Mouse (Mus musculus) G1E (cell line): ENCODE results near the gene Xkr7. TPM values are rescaled to one million over a fixed set of nuclear protein-coding genes. Genes with fewer than 3 reads are reported as not detected.

ENCODE experiments used
- ATAC-seq: 2 replicates; pipeline ENCODE4 v1.8.0; 2016; ENCODE audit warnings: mild to moderate bottlenecking; ENCODE audit not compliant: insufficient number of reproducible peaks, poor library complexity, low FRiP score, severe bottlenecking; ENCODE audit errors: extremely low read depth
- DNase-seq: peaks from one replicate; pipeline ENCODE4 v3.0.0; 2012; ENCODE audit warnings: low spot score
- H3K27me3 ChIP-seq: 2 replicates; pipeline ENCODE4 v1.6.1; 2012; ENCODE audit warnings: mild to moderate bottlenecking, low read length, inconsistent platforms; ENCODE audit not compliant: insufficient read depth
- H3K36me3 ChIP-seq: replicated peaks from 2 replicates; pipeline ENCODE3; 2012; ENCODE audit warnings: mild to moderate bottlenecking, inconsistent platforms
- H3K4me1 ChIP-seq: 2 replicates; pipeline ENCODE4 v1.6.1; 2012; ENCODE audit warnings: low read depth, low read length, inconsistent platforms, mixed read lengths; ENCODE audit not compliant: insufficient read depth
- H3K4me3 ChIP-seq: 2 replicates; pipeline ENCODE4 v1.5.1; 2012; ENCODE audit warnings: low read depth, mild to moderate bottlenecking, inconsistent platforms, low read length, moderate library complexity, mixed read lengths
- H3K9me3 ChIP-seq: replicated peaks from 2 replicates; pipeline ENCODE4 v1.6.1; 2012; ENCODE audit warnings: inconsistent platforms
- CTCF ChIP-seq: IDR thresholded peaks from 2 replicates; pipeline ENCODE4 v1.5.1; 2012; ENCODE audit warnings: low read depth, low read length, inconsistent platforms, mixed read lengths
- GATA1 ChIP-seq: IDR thresholded peaks from 2 replicates; pipeline ENCODE4 v1.6.1; 2012; ENCODE audit warnings: borderline replicate concordance, low read length, inconsistent platforms, mixed read lengths
- GATA2 ChIP-seq: IDR thresholded peaks from 2 replicates; pipeline ENCODE4 v1.6.1; 2012; ENCODE audit warnings: low read depth, low read length, inconsistent platforms, borderline replicate concordance
- POLR2AphosphoS5 ChIP-seq: IDR thresholded peaks from 2 replicates; pipeline ENCODE4 v1.6.1; 2012; ENCODE audit warnings: low read depth, low read length, inconsistent platforms; ENCODE audit not compliant: insufficient replicate concordance
- TAL1 ChIP-seq: conservative IDR thresholded peaks from 2 replicates; pipeline ENCODE4 v1.6.1; 2012; ENCODE audit warnings: low read depth, low read length, inconsistent platforms, mixed read lengths
- polyA plus RNA-seq: library from polyadenylated mRNA; stranded (reverse); fragments of >175 nt; gene quantifications from 2 replicates; pipeline ENCODE4 v1.2.3, GENCODE M21; 2012
- total RNA-seq, 2 experiments: library from RNA; stranded (forward) in 1 of 2; stranded (reverse) in 1 of 2; fragments of 200-1000 nt in 1 of 2; fragments of >200 nt in 1 of 2; fragmentation: Nextera tagmentation in 1 of 2; gene quantifications; 2 replicates each; pipeline ENCODE4 v1.2.3; 2014 to 2017

Gene Xkr7
- total RNA-seq (2014; fragmentation: Nextera tagmentation), result not detected in 2 replicates
- total RNA-seq (2017), result 0.05 and 0.06 TPM in 2 replicates
- polyA plus RNA-seq, result not detected in 2 replicates

- Histone ChIP-seq H3K27me3 (peaks cover 8% of the 10 kb centered on the region), H3K4me1 (0 out of 2 replicates have a peak, but pooled peaks cover 3% of the 10 kb centered on the region), H3K36me3 (no peaks in the 10 kb centered on the region), H3K4me3 (no peak within 1 kb of the TSS), H3K9me3 (0 out of 2 replicates have a peak, but pooled peaks cover 2% of the 10 kb centered on the region)
- TF ChIP-seq POLR2AphosphoS5 (no peak), TAL1 (no peak), CTCF (no peak), GATA1 (no peak), GATA2 (no peak)
- DNase-seq, result no peak
- no peak for ATAC-seq
These were observed at the start of gene Xkr7 for GRCm38 (mm10) chr2:153031126-153032082. Gene Xkr7 (plus strand): TSS chr2:153031852.

DNA sequence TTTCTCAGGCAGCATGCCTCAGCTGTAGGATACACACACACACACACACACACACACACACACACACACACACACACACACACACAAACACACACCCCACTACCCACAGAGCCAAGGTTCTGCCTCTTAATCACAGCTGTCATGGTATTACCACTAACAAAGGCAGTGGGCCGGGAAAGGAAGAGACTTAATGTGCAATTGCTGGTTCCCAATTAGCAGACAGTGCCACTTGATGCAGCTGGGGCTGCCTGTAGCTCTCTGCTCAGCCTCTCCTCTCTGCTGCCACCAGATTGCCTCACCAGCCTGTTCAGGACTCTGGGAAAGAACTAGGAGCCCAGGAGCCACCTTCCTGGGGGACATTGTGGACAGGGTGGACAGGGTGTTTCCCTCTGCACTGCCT is 46.1 kb upstream of the Xkr7 start:
- H3K4me3 ChIP-seq, result no peak overlapping the region
- H3K27me3 ChIP-seq, result peaks cover 21% of the 10 kb centered on the region
- no peaks in the 10 kb centered on the region for H3K9me3 ChIP-seq
- DNase-seq (no peak), ATAC-seq (no peak)
- no peak for TF ChIP-seq GATA1
- TF ChIP-seq TAL1, result no peak
- H3K36me3 ChIP-seq, result no peaks in the 10 kb centered on the region
- no peaks in the 10 kb centered on the region for H3K4me1 ChIP-seq

DNA sequence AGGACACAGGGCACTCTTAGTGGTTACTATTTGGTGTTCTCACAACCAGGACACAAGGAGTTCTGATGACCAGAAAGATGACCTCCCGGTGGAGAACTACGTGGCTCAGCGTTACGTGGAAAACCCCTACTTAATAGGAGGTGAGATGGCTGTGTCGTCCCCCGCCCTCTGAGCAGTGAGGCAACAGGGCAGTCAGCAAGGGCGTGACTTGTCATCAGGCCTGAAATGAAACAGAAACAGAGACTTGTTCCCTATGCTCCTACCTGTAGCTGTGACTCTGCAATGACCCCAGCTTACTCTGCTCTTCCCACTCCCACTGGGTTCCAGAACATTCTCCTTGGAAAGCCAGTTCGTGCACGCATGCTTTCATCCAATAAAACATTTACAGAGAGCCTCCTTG is 40.1 kb upstream of the Xkr7 start:
- no peaks in the 10 kb centered on the region for H3K4me1 ChIP-seq
- H3K9me3 ChIP-seq, result no peaks in the 10 kb centered on the region
- ATAC-seq, result no peak
- no peak for DNase-seq
- TF ChIP-seq CTCF (no peak), GATA2 (no peak), POLR2AphosphoS5 (no peak), GATA1 (no peak), TAL1 (no peak)
- no peak overlapping the region for H3K4me3 ChIP-seq
- H3K27me3 ChIP-seq, result peaks cover 22% of the 10 kb centered on the region
- no peaks in the 10 kb centered on the region for H3K36me3 ChIP-seq

DNA sequence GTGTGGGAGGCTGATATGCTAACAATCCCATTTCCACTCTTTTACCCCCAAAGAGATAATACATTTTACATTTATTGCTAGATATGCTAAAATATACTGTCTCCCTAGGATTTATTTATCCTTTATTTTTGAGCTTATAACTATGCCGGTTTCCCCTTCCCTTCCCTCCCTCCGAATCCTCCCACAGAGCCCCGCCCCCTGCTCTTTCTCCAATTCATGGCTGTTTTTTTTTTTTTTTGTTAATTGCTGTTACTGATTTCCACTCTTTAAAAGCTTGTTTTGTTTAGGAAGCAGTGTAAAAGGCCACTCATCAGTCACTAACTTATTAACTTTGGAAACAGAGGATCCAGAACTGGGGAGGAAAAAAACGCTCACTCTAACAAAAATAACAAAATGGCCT is 34.6 kb upstream of the Xkr7 start:
- Histone ChIP-seq H3K4me1 (no peaks in the 10 kb centered on the region), H3K4me3 (no peak overlapping the region), H3K9me3 (peaks cover 7% of the 10 kb centered on the region), H3K36me3 (no peaks in the 10 kb centered on the region), H3K27me3 (peaks cover 13% of the 10 kb centered on the region; the same call in 1 of the 2 replicates)
- DNase-seq (no peak), ATAC-seq (no peak)
- TF ChIP-seq GATA1, result no peak
- no peak for TF ChIP-seq POLR2AphosphoS5
- no peak for TF ChIP-seq TAL1
- TF ChIP-seq GATA2, result no peak
- no peak for TF ChIP-seq CTCF

DNA sequence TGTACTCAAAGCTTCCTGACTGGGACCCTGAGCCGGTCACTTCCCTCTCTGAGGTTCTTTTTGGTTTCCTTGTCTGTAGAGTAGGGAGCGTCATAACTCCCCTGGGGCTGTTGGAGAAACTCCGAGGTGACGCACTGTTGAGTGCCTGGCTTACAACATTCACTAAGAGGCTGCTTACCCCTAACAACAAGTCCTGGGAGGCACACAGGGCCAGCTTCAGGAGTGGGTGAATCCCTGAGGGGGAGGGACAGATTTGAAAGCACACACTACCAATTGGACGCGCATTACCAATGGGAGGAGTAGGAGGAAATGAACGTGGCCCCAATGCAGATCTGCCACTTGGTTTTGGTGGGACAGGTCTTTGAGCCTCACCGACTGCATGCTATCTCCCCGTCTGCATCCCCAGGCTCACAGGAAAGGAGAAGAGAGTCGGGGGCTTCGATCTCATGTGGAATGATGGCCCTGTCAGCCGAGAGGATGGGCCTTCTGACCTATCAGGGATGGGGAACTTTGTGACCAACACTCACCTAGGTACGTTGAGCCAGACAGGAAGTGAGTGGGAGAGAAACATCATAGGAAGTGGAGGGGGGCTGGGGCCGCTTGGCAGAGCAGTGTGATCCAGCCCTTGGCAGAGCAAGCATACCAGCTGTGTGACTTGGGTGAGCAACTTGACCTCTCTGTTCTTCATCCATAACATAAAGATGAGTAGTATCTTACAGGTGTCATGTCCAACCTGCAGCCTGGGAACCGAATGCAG is 29.0 kb upstream of the Xkr7 start:
- Histone ChIP-seq H3K4me1 (no peaks in the 10 kb centered on the region), H3K27me3 (peaks cover 8% of the 10 kb centered on the region; the same call in 1 of the 2 replicates), H3K9me3 (peaks cover 7% of the 10 kb centered on the region), H3K4me3 (no peak overlapping the region), H3K36me3 (peaks cover 18% of the 10 kb centered on the region)
- no peak for TF ChIP-seq TAL1
- no peak for TF ChIP-seq GATA1
- TF ChIP-seq POLR2AphosphoS5, result no peak
- no peak for TF ChIP-seq CTCF
- TF ChIP-seq GATA2, result no peak
- DNase-seq (no peak), ATAC-seq (no peak)

DNA sequence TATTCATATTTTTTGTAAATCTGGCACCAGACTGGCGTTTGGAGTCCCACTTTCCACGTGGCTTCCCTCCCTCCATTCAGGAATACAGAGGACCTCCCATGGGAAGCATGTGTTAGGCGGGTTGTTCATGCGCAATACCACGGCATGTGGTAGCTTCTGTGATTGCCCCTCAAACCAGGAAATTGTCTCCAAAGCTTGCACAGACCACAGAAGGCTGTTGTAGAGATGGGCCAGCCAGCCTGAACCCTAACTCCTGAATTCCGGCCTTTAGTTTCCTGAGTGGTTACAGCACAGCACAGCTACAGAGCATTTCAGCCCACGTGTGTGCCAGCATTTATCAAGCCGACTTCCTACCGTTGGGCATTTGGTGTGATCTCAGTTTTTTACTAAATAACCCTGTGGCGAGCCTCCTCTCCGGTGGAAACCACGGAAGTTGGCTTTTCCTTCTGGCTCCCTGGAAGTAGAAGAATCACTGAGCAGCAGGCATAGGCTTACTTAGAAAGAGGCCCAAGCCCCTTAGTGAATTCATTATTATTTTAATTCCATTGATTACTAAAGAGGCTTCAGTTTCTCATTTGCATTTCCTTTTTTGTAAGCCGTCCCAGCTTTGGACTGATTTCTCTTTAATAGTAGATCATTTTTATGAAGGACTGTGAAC is 27.8 kb upstream of the Xkr7 start:
- Histone ChIP-seq H3K4me3 (no peak overlapping the region), H3K36me3 (peaks cover 29% of the 10 kb centered on the region), H3K4me1 (no peaks in the 10 kb centered on the region), H3K27me3 (peaks cover 8% of the 10 kb centered on the region; the same call in 1 of the 2 replicates), H3K9me3 (peaks cover 7% of the 10 kb centered on the region)
- TF ChIP-seq GATA2, result no peak
- ATAC-seq (no peak), DNase-seq (no peak)
